Mouse (Mus musculus): ENCODE data around the gene Cbx5.

GRCm38 (mm10) chr15:103190083-103190482 lies 49.5 kb downstream of the Cbx5 start:
- no peak for TF ChIP-seq CTCF (IDR thresholded peaks at IDR 0.05; ENCODE audit: borderline replicate concordance, insufficient read depth, low read length)
- TF ChIP-seq POLR2A (IDR thresholded peaks at IDR 0.05; ENCODE audit: low read depth, low read length), result no peak
